Mouse (Mus musculus): ENCODE measurements at regions not wholly inside any gene's neighbourhood (a gene's known extent, or its start where the extent isn't known, plus 50 kb on each side); places are given as distances from the start of the nearest gene placed in this dataset.
"Not testable (repeated sequence)": the region's sequence is repeated elsewhere in the genome, so short reads cannot be mapped to it uniquely, and the experiment has no call there.

GRCm38 (mm10) chr9:41442418-41442817, 280.9 kb upstream of the Ubash3b start:
- DNase-seq (ENCODE audit: low spot score): no peak

- no peak for DNase-seq (ENCODE audit: low spot score)
Observed at GRCm38 (mm10) chr9:41439979-41440378, 278.5 kb upstream of the Ubash3b start.

- DNase-seq (ENCODE audit: low spot score): no peak
Observed at GRCm38 (mm10) chr9:41438141-41438540, 276.6 kb upstream of the Ubash3b start.

- DNase-seq (ENCODE audit: low spot score): no peak
Observed at GRCm38 (mm10) chr9:41430391-41431343, 269.2 kb upstream of the Ubash3b start.

GRCm38 (mm10) chr9:41429711-41430390, 268.4 kb upstream of the Ubash3b start:
- DNase-seq (ENCODE audit: low spot score): no peak

GRCm38 (mm10) chr9:41429236-41429635, 267.7 kb upstream of the Ubash3b start:
- no peak for DNase-seq (ENCODE audit: low spot score)

- DNase-seq (ENCODE audit: low spot score): no peak
Observed at GRCm38 (mm10) chr9:41426698-41427097, 265.2 kb upstream of the Ubash3b start.

GRCm38 (mm10) chr9:41425225-41425624, 263.7 kb upstream of the Ubash3b start:
- DNase-seq (ENCODE audit: low spot score): no peak

- no peak for DNase-seq (ENCODE audit: low spot score)
Observed at GRCm38 (mm10) chr9:41413791-41414190, 252.3 kb upstream of the Ubash3b start.

- not testable (repeated sequence) for DNase-seq (ENCODE audit: low spot score)
Observed at GRCm38 (mm10) chr9:41413091-41413490, 251.6 kb upstream of the Ubash3b start.

GRCm38 (mm10) chr9:41412174-41412757, 250.8 kb upstream of the Ubash3b start:
- no peak for DNase-seq (ENCODE audit: low spot score)

- DNase-seq (ENCODE audit: low spot score): no peak
Observed at GRCm38 (mm10) chr9:41408301-41408700, 246.8 kb upstream of the Ubash3b start.

- no peak for DNase-seq (ENCODE audit: low spot score)
Observed at GRCm38 (mm10) chr9:41407078-41407477, 245.6 kb upstream of the Ubash3b start.

GRCm38 (mm10) chr9:41402942-41403341, 241.4 kb upstream of the Ubash3b start:
- no peak for DNase-seq (ENCODE audit: low spot score)

GRCm38 (mm10) chr9:41400950-41401349, 239.5 kb upstream of the Ubash3b start:
- no peak for DNase-seq (ENCODE audit: low spot score)

- DNase-seq (ENCODE audit: low spot score): no peak
Observed at GRCm38 (mm10) chr9:41395471-41395870, 234.0 kb upstream of the Ubash3b start.

GRCm38 (mm10) chr9:41391591-41392320, 230.3 kb upstream of the Ubash3b start:
- DNase-seq (ENCODE audit: low spot score): no peak

GRCm38 (mm10) chr9:41379283-41379682, 217.8 kb upstream of the Ubash3b start:
- DNase-seq (ENCODE audit: low spot score): no peak

- DNase-seq (ENCODE audit: low spot score): no peak
Observed at GRCm38 (mm10) chr9:41378627-41379231, 217.2 kb upstream of the Ubash3b start.

- no peak for DNase-seq (ENCODE audit: low spot score)
Observed at GRCm38 (mm10) chr9:41377701-41378626, 216.5 kb upstream of the Ubash3b start.

Data from c-Kit-positive CD71-positive TER-119-positive erythroid progenitor cells, embryonic 14.5 days (primary cell).